Mouse (Mus musculus) MN1 (cell line): ENCODE results near the gene Akr1c18.
"Not testable (repeated sequence)": the region's sequence is repeated elsewhere in the genome, so short reads cannot be mapped to it uniquely, and the experiment has no call there.

ENCODE experiments used
- DNase-seq: peaks from one replicate; pipeline ENCODE4 v3.0.0-alpha.2; 2016; ENCODE audit warnings: low spot score

The Akr1c18 gene

DNA sequence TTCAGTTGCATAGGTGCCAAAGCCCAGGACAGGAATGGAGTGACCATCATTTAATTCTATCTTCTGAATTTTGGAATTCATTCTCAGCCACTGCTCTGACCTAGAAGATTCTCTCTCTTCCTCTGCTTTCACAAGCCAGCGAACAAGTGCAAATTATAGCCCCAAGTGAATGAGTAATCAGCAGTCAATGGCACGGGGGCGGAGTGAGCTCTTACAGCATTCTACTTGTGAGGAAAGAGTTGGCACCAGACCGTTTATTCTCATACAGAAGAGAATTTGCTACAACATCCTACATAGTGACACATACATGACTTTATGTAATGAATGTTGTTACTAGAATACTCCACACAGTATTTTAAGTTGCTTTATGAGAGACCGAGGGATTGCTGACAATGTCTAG, at the start of gene Akr1c18:
Akr1c18 (minus strand) TSS at position 137 of the 400 bp plus-strand sequence.
- no peak for DNase-seq

- DNase-seq = no peak
Observed at GRCm38 (mm10) chr13:4192511-4192910, 42.1 kb upstream of the Akr1c18 start.

GRCm38 (mm10) chr13:4190904-4191303, 40.5 kb upstream of the Akr1c18 start, which contains the start of gene Akr1c13:
Gene Akr1c13, plus strand, starts transcription at chr13:4191150.
- peak; percentile 29 for DNase-seq

GRCm38 (mm10) chr13:4188174-4188573, 37.7 kb upstream of the Akr1c18 start:
- DNase-seq = no peak

GRCm38 (mm10) chr13:4186641-4187411, 36.4 kb upstream of the Akr1c18 start:
- not testable (repeated sequence) for DNase-seq

DNA sequence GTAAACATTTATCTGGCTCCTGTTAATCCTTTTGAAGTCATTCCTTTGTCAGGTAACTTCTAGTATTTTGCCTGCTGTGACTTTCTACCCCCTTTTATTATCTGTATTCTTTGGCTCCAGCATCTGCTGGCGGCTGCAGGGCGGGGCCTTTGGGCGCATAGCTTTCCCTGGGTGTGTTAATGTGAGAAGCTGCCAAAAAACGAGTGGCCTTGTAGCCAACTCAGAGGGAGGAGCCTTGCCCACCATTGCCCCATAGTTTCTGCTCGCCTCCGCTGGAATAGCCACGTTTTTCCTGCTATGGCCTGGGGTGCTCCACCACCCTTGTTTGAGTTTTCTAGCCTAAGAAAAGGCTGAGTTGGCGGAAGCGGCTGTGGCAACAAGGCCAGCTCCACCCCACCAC, 32.7 kb upstream of the Akr1c18 start:
- no peak for DNase-seq

DNA sequence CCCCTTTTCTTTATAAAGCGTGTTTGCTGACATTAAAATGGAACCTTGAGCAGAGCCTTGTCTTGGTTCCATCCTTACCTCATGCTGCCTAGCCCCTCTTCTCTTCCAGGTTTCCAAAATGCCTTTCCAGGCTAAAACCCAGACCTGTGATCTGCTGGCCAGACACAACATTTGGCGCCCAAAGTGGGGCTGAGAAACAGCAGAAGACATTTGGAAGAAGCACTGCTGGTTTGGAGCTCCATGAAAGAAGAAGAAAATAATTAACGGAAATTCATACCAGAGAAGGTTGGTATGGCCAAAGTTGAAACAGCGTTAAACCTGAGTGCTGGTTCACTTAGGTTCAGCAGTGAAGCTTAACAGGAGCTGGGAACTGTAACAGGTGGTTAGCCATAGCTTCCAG, 30.9 kb upstream of the Akr1c18 start:
- DNase-seq = not testable (repeated sequence)

- DNase-seq = no peak
Observed at GRCm38 (mm10) chr13:4172978-4173377, 22.5 kb upstream of the Akr1c18 start.

DNA sequence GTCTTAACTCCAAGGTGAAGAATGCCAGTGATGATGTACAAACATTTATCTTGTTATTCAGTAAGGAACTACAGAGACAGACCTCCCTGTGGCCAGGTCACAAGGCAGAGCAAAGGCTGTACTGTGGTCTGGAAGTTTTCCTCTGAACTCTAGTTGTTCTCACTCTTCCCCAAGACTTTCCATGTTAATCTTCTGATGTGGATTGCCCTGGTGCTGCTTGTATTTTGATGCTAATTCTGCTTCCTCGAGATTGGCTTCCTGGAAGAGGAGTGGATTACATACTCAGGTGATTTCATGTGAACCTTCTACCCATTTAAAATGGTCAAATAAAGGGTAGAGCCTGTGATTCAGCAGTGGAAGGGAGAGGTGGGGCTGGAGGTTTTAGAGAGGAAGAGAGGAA, 17.6 kb upstream of the Akr1c18 start:
- DNase-seq = no peak

GRCm38 (mm10) chr13:4155286-4155685, 4.8 kb upstream of the Akr1c18 start:
- DNase-seq = no peak

DNA sequence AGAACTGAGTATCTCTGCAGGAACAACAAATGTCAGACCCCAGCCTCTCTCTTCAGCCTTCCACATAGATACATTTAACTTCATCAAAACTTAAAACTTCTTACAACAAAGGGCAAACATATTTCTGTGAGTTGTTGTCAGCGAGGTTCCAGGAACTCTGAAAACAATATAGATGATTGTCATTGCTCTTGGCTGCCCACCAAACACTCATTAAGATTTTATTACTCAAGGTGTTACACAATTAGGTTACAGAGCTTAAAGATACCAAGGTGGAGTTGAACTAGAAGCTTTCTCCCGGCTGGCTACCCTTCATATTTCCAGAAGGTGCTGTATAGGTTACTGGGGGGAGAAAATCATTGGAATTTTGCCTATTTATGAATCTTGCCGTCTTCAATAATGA, 3.1 kb upstream of the Akr1c18 start:
- no peak for DNase-seq

- DNase-seq = no peak
Observed at GRCm38 (mm10) chr13:4152908-4153307, 2.5 kb upstream of the Akr1c18 start.

GRCm38 (mm10) chr13:4144261-4144660, 6.2 kb downstream of the Akr1c18 start:
- no peak for DNase-seq

- no peak for DNase-seq
Observed at GRCm38 (mm10) chr13:4133070-4133469, 17.4 kb downstream of the Akr1c18 start.

GRCm38 (mm10) chr13:4131721-4132120, 18.7 kb downstream of the Akr1c18 start:
- DNase-seq = no peak

DNA sequence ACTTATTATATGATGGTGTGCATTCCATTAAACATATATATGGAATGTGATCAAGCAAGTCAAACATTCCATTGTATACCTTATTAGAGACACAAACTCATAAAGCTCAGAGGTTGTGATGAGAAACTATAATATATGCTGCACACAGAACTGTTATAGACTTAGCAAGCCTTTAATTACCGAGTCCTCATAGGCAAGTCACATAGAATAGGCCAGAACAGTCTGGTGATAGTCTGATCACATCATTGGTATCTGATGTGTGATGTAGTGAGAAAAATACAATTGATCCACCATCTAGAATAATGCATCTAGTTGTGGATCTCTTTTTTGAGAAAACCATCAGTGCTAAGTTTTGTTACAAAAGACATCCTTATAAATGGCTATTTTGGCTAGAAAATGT, 19.1 kb downstream of the Akr1c18 start:
- no peak for DNase-seq

GRCm38 (mm10) chr13:4129100-4129499, 21.4 kb downstream of the Akr1c18 start:
- DNase-seq = peak; percentile 34

GRCm38 (mm10) chr13:4125846-4126245, 24.6 kb downstream of the Akr1c18 start:
- not testable (repeated sequence) for DNase-seq

DNA sequence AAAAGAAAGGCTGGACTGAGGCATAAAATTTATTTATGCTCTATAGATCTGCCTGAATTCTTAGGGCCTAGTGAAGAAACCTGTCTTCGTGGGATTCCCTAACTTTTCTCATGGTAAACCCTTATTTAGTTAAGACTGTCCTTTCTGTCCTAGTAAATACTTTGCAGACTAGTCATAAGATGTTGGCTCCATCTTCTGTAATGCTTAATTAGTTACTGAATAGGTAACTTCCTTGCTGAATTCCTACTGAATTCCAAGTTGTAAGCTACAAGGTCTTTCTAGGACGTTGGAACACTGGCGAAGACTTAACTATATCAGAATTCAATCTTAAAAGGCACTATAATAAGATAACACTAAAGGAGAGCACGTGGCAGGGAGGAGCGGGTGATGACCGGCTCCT, 26.0 kb downstream of the Akr1c18 start:
- DNase-seq = not testable (repeated sequence)

DNA sequence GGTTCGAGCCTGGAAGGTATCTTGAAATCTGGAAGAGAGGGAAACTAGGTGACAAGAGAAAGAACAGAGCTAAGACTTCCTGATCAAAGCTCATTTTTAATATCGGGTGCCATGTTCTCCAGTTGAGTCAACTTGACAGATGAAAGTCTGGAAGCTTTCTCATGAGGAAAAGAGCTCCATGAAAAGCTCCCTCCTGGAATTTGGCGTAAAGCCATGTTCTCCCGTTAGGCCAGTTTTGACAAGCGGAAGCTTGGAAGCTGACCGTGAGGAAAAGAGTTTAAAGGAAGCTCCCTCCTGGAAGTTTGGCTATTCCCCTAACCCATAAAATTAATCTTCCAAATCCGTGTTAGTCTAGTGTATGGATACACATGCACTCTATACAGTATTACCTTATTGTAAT, 27.3 kb downstream of the Akr1c18 start:
- DNase-seq = no peak

GRCm38 (mm10) chr13:4119181-4119904, 31.1 kb downstream of the Akr1c18 start:
- DNase-seq = no peak

DNA sequence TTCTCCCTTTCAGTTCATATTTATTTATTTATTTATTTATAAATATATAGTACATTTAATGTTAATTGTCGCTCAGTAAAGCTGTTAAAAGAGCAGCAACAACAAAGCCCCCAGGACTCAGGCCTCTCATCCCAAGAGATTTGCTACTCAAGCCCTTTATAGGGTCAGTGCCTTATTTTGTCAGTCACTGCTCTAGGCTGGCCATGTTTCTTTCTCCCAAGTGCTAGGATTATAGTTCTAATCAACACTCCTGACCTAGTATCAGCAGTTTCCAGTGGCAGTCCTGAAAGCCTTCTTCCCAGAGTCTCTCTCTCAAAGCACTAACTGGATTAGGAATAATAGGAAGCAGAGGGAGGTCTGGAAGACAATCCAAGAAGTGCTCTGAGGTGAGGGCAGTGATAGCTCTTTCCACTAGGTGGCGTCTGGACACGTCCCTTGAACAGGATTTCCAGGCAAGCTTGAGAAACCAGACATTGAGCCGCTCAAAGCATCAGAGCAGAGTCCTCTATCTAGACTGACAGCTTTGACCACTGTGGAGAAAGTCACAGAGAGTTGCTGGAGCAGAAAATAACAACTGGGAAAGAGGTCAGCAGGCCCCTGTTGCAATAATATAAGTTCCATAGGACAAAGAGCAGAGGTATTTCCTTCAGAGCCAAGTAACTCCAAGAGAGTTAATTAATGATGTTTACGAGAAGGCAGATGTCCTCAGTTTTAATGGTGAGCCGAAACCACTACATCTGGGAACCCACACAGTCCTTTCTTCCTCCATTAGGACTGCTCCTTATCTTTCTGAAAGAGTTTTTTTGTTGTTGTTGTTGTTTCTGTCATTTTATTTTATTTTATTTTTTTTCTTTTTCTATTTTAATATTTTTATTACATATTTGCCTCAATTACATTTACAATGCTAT, 39.9 kb downstream of the Akr1c18 start:
- peak; percentile 61 for DNase-seq
